Mouse (Mus musculus) right cerebral cortex, postnatal 14 days (tissue): ENCODE results near the gene Erg.

Source experiments
- DNase-seq: peaks from one replicate; pipeline ENCODE4 v3.0.0; 2022

Erg gene

DNA sequence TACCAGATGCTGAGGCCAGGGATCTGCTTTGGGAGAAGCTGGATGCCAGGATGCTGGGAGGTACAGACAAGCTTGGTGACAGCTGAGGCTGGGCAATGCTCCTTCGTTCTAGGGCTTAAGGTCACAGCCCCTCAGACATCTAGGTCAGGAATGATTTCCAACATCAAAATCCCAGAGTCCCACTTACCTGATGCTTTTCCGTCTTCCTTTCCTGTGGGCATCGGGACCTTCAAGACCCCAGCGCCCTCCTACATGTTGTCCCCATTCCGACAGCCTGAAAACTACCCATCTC, at the start of gene Erg:
TSS of gene Erg (minus strand) at position 283 of the 292 bp plus-strand sequence.
- no peak for DNase-seq

DNA sequence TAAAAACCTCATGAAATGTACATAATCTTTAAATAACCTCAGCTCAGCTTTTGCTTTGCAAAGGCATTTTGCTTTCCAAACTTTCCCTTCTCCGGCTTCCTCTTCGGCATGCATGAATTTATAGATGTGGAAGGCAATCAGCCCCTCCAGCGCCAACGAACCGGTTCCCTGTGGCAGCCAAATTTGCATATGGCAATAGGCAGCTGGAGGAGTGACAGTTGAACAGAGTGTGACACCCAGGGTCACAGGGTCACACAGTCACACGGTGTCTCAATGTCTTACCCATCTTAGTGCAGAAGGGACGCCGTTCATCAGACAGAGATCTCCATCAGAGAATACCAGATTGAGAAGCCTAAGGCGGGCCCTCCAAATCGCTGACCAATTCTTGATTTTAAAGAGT, 45.4 kb upstream of the Erg start:
- DNase-seq, result no peak

DNA sequence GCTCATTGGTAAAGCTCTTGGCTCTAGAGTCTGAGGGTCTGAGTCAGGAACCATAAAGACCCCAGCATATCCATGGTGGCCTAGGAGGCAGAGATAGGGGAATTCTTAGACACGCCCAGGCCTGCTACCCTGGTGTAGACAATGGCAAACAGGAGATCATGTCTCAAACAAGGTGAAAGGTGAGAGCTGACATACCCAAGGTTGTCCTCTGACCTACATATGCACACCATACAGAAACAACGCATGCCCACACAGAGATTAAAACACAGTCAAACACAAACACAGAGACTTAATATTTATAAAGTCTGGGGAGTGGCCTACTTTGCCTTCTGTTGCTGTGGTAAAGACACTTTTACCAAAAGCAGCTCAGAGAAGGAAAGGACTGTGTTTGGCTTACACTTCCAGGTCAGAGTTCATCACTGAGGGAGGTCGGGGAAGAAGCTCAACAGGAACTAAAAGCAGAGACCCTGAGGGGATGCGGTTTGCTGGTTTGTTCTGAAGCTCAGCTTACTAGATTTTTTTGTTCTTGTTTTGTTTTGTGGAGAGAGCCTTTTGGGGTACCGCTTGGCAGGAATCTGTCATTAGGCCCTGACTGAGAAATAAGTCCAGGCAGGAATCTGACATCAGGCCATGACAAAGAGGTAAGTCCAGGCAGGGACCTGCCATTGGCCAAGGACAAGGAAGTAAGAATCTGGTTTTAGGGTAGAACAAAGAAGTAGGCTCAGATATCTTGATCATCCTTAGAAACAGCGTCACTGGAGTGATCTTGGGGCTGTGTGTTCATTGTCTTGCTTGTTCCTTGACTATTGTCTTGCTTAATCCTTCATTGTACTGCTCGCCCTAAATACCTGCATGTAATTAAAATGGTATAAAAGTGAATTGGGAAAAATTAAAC, 37.7 kb upstream of the Erg start:
- no peak for DNase-seq

DNA sequence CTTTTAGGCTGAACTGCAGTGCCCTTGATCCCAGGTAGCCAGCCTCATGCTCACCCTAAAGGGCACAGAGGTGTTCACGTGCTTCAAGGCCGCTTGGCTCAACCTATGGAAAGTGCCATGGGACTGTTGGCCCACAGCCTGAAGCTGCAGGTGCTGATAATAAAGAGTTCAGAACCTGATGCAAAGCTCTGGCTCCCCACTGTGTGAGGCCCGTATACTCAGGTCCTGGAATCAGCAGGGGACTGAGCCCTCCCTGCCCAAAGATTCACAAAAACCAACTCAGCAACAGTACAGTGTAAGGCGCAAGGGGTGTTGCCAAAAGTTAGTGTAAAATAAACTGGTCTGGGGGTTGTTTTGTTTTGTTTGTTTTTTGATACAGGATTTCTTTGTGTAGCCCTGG, 36.7 kb upstream of the Erg start:
- no peak for DNase-seq

DNA sequence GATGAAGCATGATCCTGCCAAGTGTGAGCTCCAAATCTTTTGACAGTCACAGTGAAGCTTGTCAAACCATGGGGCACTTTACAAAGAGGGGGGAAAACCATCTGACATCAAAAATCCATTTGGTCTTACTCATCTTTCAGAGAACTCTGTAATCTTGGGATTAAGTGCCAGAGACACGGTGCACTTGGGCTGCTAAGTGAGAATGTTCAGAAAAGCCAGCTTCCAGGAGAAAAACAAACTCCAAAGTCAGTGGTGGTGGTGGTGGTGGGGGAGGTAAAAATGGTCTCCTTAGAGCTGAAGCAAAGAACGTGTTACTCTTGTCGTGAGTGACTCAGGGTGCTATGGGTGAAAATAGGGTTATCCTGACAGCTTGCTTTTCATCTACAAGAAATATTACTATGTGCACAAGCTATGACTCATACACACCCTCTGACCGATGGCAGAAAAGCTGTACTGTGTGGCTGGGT, 33.5 kb upstream of the Erg start:
- no peak for DNase-seq

DNA sequence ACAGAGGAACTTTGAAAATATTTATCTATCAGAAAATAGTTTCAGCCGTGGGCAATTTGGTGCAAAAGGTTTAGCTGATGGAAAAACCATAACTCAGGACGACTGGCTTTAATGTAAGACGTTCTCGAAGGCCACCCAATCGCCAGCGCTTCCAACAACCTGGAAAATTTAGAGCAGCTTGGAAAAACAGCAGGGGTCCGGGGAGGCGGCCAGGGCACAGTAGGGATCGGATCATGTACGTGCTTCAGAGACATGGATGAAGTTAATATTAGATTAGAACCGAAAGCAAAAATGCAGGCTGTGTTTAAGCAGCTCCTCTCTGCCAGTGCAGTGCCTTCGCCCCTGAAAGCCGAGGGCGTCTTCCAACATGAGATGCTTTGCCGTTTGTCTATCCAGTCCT, 31.8 kb upstream of the Erg start:
- DNase-seq, result no peak

DNA sequence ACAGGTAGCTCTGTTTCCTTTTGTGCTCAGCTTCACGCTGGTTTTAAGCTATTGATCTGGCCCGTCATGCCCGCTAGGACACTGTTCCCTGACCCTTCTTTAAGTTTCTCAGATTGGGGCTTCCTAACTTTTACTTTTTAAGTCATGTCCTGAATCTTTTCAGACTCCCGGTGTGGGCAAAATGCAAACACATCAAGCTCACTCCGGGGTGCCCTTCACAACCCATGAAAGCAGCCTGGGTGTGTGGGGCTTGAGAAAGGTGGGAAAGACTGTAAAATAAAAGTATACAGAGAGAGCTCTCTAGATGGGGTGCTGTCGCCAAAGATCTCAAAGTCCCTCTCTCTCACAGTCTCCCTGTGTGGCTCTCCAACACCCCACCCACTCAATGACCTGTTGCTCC, 31.3 kb upstream of the Erg start:
- no peak for DNase-seq

DNA sequence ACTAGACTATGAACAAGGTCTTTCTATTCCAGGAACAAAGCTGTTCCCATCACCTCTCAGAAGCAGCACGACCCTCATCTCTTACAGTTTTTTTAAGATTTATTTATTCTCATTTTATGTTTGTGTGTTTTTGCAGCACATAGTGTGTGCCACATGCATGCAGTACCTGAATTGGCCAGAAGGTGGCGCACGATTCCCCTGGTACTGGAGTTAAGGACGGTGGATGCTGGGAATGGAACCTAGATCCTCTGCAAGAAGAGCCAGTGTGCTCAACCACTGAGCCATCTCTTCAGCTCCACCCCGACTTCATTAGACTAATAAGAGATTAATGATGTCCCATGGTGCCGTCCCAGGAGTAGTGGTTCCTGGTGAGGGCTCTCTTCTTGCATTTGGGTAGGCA, 29.2 kb upstream of the Erg start:
- DNase-seq, result no peak

DNA sequence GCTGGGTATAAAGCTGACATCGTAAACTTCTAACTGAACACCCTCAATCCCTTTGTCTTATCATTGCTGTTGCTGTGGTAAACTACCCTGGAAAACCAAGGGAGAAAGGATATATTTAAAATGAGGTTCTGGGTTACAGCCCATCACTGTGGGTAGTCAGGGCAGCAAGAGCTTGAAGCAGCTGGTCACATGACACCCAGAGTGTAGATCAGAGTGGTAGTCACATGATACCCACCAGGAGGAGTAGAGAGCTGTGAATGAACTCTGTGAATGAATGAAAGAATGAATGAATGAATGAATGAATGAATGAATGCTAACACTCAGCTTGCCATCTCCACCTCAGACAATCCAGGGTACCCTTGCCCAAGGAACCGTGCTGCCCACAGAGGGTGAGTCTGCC, 28.1 kb upstream of the Erg start:
- no peak for DNase-seq

DNA sequence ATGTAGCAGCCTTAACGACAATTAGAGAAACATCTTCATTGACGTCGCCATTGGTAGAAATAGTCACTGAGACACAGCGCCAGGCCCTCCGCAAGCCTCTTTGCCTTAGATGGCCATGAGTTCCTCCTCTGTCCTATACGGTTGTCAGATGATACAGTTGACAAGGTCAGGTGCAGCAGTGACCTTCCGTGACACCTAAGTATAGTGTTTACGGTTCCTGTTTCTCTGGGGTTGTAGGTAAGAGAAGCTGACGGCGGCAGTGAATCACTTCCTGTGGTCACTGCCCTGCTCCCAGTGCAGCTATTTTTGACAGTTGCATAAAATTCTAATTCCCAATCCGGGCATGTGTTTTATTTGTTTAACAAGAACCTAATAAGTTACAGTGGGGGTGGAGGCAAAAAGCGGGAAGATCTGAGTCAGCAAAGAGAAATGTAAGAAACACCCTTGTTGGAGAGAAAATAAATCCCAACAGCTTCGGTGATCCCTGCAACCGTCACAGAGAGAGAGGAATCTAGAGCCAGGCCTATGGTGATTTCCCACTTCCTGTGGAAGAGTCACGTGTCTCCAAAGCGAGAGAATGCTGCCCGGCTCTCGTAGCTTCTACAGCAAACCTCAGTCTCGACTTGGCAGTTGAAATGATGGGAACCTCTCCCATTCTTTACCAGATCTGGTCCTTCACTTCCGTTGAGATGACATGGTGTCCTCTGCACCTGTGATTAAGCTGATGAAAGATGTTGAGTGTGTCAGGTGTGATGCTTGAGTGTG, 25.8 kb upstream of the Erg start:
- DNase-seq, result no peak

DNA sequence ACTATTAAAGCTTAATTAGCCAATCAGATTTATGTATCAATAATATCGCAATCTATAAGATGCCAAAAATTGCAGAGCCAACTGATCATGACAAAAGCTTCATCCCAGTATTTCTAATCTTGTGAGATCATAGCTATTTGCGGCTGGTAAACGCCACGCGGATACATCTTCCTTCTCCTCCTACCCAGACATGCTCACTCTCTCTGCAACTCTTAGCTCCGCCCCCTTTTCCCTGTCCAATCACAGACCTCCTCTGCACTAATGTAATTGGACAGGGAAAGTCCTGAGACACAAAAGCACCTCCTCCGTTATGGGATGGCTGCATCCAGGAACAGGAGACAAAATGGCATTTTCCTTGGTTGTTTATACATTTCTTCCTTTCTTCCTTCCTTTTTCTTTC, 22.2 kb upstream of the Erg start:
- no peak for DNase-seq

DNA sequence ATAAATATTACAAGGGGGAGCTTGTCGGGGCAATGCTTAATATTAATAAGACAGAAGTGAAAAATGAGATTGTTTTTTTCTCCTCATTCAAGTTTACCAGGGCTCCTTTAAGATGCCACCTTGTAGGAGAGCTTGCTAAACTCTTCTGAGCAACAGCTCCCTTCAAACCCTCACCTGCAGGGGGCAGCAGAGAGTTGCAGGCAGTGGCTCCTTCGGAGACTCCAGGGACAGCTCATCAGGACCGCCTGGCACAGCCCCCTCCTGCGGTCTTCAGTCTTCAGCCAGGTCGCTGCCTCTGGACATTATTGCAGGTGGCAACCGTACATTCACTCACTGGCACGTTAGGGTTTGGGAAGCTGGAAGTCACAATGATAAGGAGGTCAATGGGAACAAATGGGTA, 18.9 kb upstream of the Erg start:
- peak; percentile 84 for DNase-seq

DNA sequence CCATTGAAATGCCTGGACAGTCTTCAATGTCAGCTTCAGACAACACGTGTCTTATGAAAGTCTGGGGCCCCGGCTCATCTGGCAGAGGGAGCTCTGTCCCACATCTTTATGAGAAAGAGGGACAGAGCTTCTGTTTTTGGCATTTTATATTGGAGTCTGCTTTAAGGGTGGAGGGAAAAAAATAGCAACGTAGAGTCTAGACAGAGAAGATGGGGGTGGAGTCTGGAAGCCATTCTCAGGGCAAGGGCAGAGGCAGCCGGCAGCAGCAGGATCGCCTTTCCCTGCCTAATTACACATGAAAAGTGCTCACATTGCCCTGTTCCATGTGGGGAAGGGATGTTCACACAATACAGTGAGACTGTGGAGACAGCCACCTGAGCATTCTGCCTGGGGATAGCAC, 16.1 kb upstream of the Erg start:
- no peak for DNase-seq

DNA sequence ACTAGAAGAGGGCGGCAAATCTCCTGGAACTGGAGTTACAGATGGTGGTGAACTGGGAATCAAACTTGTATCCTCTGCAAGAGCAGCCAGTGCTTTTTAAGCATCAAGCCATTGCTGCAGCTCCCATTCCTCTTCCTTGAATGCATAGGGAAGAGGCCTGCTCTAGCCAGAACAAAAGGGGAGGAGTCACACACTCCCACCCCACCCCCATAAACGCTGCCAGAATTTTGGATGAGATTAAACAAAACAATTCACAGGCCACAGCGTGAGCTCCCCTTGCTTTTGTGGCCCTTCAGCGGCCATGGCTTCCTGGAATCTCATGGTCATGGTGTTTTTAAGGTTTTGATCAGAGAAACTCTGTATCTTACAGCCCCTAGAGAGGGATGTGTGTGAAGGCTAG, 15.4 kb upstream of the Erg start:
- no peak for DNase-seq

DNA sequence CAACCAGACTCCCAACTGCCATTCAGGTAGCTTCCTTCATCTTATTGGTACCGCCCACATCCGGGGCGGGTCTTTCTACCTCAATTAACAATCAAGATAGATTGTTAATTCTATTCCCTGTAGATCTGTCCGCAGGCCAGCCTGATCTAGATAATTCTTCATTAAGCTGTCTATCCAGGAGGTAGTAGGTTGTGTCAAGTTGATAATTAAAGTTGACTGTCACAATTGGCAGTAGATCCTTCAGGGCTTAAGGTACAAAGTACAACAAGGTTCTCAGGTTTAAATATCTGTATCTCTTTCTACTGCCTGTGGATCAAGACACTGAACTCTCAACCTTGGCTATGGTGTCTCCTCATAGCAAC, 14.8 kb upstream of the Erg start:
- no peak for DNase-seq

DNA sequence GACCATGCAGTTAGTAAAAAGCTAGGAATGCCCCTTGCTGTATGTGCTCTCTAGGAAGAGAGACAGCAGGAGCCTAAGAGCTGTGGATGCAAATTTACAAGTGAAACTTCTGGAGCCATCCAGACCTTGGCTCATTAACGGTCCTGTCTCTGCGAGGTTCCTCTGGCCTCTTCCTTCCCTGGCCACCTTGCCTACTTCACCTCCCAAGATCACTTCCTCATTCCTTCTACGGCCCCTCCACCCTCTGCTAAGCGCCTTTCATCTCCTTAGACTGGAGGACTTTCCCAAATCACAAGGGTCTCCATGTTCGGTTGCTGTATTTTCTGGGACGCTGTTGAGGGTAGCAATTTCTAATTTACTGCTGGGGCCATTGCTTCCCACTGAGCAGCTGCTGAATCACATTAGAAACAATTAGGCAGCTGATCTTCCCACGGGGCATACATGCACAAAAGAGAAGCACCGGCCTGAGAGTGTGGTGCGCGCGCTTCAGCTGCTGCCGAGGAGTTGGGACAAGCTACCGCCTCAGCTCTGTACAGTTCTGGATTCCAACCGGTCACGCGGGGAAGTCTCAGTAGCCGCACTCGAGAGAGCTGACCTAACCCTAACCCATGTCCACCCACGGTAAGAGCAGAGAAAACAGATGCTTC, 14.3 kb upstream of the Erg start:
- no peak for DNase-seq

DNA sequence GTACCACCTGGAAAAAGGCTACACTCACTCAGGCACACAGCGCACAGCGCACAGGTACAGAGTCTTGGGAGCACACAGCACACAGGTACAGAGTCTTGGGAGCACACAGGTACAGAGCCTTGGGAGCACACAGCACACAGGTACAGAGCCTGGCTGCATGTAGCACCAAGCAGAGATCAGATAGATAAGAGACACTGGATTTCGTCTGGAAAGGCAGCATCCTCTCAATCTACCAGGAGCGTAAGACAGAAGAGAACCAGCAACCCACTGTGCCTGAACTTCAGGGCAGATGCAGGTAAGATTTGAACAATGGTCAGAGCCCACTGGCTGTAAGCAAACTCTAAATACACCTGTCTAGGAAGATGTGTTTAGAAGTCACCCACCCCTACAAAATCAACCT, 12.5 kb upstream of the Erg start:
- no peak for DNase-seq

DNA sequence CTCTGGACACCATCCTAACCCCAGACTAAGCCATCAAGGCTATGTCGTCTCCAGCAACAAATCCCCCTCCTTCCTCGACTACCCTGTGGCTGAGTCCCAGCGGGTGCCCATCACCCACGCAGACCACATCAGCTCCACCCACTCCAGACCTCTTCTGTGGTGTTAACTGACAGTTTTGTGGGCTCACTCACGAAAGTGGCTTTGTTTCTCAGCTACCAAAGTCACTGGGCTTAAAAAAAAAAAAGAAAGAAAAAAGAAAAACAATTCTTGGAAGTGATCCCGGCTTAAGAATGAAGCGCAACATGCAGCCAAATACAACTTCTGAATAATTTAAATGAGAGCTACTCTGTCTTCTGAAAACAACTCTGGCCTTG, 11.2 kb upstream of the Erg start:
- no peak for DNase-seq

DNA sequence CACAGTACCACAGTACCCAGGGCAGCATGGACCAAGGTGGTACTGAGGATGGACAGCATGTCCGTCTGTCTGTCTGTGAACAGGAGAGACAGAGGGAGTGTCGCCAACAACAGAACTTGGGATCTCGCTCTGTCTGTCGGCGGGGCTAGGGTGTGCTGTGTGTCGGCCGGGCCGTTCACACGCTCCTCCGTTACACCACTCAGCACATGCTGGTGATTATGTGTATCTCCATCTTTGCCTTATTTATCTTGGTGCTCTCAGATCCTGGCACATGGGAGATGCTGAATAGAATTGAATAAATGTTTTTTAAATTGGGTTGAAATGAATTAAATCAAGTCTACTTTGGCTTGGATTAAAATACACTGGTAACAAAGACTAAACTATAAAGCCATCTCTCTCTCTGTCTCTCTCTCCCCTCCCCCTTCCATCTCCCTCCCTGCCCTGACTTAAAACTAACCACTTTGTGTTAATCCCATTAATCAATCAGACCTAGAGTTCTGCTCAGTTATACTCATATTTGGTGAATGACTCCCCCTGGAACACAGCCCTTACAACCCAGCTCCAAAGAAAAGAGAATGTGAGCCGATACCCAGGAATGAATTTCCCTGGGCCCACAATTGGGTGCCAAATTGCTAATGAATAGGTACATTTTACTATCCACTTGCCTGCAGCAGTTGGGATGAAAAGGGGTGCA, 10.6 kb upstream of the Erg start:
- no peak for DNase-seq

DNA sequence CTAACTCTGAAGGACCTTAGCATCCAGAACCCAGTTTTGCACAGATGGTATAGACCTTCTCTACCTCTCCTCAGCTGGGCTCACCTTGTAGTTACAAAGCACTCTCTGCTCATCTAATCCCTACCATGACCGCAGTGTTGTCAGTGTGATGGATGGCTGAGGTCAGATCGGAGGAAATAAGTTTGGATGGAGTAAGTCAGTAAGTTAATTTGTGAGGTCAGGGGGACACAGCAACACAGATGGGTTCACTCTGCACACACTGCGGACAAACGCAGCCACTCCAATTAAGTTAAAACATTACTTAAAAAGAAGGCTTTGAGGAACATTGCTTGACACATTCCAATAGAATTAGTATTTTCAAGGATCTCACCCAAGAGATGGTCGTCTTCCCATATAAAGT, 2.5 kb upstream of the Erg start:
- no peak for DNase-seq

DNA sequence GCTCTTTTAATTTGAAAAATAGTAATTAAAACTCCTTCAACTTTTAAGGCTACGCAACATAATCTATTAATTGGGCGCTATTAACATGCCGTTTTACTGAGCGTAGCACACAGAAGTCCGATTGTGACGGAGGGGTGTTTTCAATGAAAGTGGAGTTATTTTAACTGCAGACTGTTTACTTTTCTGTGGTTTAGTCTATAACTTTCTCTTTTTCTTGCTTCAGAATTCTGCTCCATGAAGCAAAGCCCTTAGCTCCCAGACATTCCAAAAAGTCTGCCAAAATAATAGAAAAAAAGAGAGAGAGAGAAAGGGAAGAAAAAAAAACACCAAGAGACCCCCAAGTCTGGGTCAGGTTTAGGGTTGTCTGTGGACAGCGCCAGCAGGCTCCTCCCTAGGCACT, 333 bp upstream of the Erg start:
- no peak for DNase-seq

DNA sequence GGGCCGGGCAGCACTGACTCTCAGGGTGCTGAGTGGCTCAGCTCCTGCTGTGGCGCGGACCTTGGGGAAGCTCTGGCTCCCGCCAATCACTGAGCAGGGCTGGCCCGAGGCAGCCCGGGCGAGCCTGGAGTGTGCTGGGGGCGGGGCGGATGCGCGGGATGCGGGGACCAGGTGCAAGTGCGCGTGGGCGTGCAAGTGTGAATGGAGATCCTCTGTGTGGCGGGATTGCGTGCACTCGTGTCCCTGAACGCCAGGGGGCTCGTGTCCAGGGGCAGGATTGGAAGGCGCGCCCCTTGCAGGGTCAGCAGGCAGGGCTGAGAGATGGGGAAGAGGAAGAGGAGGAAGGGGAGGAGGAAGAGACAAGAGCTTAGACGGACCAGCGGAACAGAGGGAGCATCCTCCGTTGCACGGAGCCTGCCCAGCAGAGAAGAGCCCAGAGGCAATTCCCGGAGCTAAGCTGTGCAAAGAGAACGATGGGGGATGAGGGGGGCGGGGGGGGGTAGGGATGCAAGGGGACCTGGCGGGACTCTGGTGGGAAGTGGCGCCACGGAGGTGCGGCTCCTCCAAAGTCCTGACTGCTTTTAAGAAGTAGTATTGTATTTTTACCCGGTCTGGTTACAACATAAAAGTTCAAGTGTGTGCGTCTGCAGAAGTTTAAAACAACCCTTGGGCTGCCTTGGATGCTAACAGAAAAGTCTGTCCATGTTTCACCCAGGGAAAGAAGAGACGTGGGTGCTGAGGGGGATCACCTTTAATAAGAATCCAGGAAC, 667 bp downstream of the Erg start:
- DNase-seq, result peak; percentile 52
